Mouse (Mus musculus): ENCODE results near the gene Olfr1228.

Gene Olfr1228

DNA sequence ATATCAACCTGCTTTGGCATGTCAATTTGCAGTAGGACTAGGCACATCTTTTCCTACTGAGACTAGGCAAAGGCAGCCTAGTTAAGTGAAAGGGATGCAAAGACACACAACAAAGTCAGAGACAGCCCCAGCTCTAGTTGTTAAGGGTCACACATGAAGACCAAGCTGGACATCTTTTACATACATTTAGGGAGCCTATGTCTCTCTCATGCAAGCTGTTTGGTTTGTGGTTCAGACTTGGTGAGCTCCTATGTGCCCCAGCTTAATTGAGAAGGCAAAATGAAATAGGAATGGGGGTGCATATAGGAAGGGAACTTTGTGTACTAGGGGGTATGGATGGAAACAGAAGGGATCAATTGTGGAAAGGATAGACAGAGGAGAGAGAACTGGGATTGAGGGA is at the start of gene Olfr1228:
Gene Olfr1228 (minus strand): TSS at position 101 of the 400 bp plus-strand sequence.

DNA sequence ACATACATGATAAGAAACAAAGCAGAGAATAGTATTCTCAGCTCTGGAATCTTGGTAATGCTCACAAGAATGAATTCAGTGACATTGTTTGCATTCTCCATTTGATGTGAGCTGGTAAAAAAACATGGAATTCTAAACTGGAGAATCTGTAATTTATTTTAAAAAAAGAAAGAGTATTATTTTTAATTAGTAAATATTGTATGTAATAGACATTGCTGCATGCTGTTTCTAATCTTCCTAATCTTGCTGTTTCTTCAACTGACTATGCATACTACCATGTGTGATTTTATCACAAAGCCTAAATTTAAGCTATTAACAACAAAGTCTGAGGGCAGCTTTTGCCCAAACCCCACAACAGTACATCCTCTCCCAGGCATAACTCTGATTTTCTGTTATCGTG is 43.3 kb upstream of the Olfr1228 start, which contains the start of gene Olfr1230:
Gene Olfr1230 (minus strand): TSS at position 101 of the 400 bp plus-strand sequence.
- WGBS = 82% methylated on average over 1 of the region's 1 CpGs

DNA sequence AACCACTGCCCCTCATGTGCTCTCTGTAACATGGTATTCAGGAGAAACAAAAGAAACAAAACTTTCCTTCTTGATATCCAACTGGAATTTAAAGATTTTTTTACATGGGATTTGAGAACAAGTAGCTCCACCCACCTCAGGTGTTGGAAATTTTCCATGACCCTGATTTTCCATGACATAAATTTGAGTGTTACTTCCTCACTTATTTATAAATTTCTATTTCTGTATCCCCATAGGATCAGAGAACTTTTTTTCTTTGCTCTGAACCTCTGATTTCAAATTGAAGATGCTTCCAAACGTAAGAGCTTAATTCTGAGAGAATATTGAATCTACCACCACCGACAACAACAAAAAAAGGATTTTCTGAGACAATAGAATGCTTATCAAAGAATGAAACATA is 34.1 kb upstream of the Olfr1228 start, which contains the start of gene Olfr1229:
Gene Olfr1229 (minus strand): TSS at position 101 of the 400 bp plus-strand sequence.
- 67% methylated on average over 2 of the region's 2 CpGs for WGBS

DNA sequence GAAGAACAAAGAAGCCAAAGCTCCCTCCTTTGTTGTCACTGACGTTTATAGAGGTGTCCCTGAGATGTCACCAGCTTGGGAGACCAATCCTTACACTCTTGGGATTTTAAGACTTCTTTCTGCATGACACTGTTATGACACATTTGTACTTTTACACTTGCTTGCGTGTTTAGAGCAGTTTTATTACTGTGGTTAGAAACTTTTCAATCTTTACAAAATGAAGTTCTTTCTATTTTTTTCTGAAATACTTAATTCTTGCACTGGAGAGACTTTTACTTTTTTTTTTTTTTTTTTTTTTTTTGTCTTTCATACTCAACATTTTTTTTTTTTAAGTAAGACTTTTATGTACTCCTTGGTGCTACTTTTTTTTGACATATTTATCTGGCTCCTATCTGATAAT is 53.9 kb downstream of the Olfr1228 start, which contains the start of gene Olfr1226:
Gene Olfr1226 (minus strand): TSS at position 101 of the 400 bp plus-strand sequence.
- 64% methylated on average over 2 of the region's 2 CpGs for WGBS
